Mouse (Mus musculus): Measurements from ENCODE around the gene Nkx2-1.

- TF ChIP-seq EP300 (IDR thresholded peaks at IDR 0.05; ENCODE audit: low read depth): no peak
- no peak for TF ChIP-seq CTCF (IDR thresholded peaks at IDR 0.05; ENCODE audit: low read depth)
Observed at GRCm38 (mm10) chr12:56528034-56528570, 8.6 kb downstream of the Nkx2-1 start.

Measured in liver, embryonic 14.5 days (tissue).